Mouse (Mus musculus) liver, embryonic 14.5 days (tissue): ENCODE results near the gene Sltm.

Source experiments
- CTCF ChIP-seq: IDR thresholded peaks from 2 replicates; pipeline ENCODE4 v1.5.1; 2016; ENCODE audit warnings: antibody characterized with exemption, low read depth, control low read depth
- EP300 ChIP-seq: IDR thresholded peaks from 2 replicates; pipeline ENCODE4 v1.6.1; 2016; ENCODE audit warnings: antibody characterized with exemption, low read depth

DNA sequence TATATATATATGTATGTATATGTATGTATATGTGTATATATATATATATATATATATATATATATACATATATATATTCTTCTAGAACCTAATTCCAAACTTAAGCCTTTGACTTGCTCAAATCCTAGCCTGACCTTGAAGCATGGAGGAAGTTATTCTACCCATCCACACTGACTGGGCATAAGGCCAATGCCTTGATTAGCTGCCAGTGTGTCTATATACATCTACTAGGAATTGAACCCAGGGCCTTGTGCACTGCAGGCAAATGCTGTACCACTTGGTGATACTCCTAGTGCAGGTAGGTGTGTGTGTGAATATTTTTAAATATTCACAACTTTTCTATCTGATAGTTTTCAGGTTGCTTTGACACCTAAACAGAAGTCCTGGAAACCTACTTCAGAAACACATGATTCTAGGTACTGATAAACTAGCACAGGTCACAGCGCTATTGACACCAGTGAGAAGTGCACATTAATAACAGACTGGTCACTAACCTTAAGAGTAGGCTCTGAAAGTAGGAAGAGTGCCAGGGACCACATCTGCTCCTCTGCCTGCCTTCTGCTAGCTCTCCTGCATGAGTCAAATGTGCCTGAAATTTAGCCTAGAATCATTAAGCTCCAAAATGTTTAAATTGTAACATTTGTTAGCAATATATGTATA is 59.8 kb downstream of the Sltm start:
- TF ChIP-seq CTCF: no peak
- TF ChIP-seq EP300: no peak
